Mouse (Mus musculus): ENCODE measurements around the gene Ccnh.

DNA sequence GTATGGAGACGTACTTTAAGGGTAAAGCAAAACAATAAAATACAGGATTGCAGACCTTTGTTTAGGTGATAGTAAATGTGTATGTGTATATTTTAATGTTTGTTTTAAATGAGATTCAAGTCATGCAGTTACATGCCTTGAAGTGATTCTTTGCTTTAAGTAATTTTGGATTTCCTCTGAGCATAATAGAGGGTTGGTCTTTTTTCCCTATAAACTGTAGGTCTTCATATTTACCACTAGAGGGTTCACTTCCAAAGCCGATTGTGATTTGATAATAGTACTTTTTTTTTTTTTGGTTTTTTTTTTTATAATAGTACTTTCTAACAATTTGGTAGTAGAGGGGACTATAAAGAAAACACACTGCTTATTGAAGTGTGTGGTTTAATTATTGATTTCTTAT, 18.3 kb downstream of the Ccnh start:
- TF ChIP-seq POLR2A (IDR thresholded peaks at IDR 0.05; ENCODE audit: low read depth, low read length), result no peak
- no peak for TF ChIP-seq CTCF (IDR thresholded peaks at IDR 0.05; ENCODE audit: extremely low read depth, insufficient read depth, insufficient read length, insufficient replicate concordance)
